ENCODE assay signal across 13 mouse cellular contexts in genomic region chr3:127383231-127383630, GRCm38 (mm10).
"Had no signal": no experiment of that assay in that cellular context is flagged by ENCODE, and none has a peak within 500 bp of the region (broad histone marks: within the 10 kb centered on the region; RNA-seq: fewer than 3 reads in every experiment).

No protein-coding gene starts in this region.

- DNase-seq: cerebellum, adult 2 months; cerebellum, adult 8-10 months; cerebellum, adult 9-10 months; cerebellum, postnatal 36 days; embryo, embryonic 11 days; forebrain, postnatal 0 days; gastrocnemius, adult 2 months; gastrocnemius, postnatal 10 days; gastrocnemius, postnatal 14 days; gastrocnemius, postnatal 25 days; gastrocnemius, postnatal 36 days; heart, adult 18-20 months; heart, adult 2 months had no signal
